Mouse (Mus musculus) heart, embryonic 14.5 days (tissue): ENCODE measurements around the gene Hcn1. TPM values are rescaled to one million over a fixed set of nuclear protein-coding genes. Genes with fewer than 3 reads are reported as not detected.

ENCODE experiments used
- ATAC-seq: fragments of 200-750 bp; cut with Nextera tagmentation; 2 replicates; pipeline ENCODE4 v1.8.0; 2017; ENCODE audit warnings: low read depth, moderate TSS enrichment; ENCODE audit not compliant: insufficient number of reproducible peaks, insufficient read depth, low FRiP score
- H3K27ac ChIP-seq, 2 experiments: fragments of 200-500 bp in 1 of 2; fragments of 300-500 bp in 1 of 2; sonication (generic) in 1 of 2; replicated peaks in 1 of 2; 2 replicates each; pipeline ENCODE4 v1.5.1; 2012 to 2014; ENCODE audit warnings: low read depth in 2 of 2, low read length in 2 of 2, control low read depth in 1 of 2, mild to moderate bottlenecking in 1 of 2, mixed read lengths in 1 of 2; ENCODE audit not compliant: control insufficient read depth in 1 of 2, insufficient read depth in 1 of 2
- H3K27me3 ChIP-seq: fragments of 300-500 bp; sonication (generic); 2 replicates; pipeline ENCODE4 v1.6.1; 2014; ENCODE audit warnings: mild to moderate bottlenecking, low read length, control low read depth; ENCODE audit not compliant: control insufficient read depth, insufficient read depth
- H3K36me3 ChIP-seq: fragments of 300-500 bp; sonication (generic); 2 replicates; pipeline ENCODE4 v1.6.1; 2014; ENCODE audit warnings: mild to moderate bottlenecking, control low read depth, low read length, mixed read lengths; ENCODE audit not compliant: control insufficient read depth, insufficient read depth
- H3K4me1 ChIP-seq, 2 experiments: fragments of 200-500 bp in 1 of 2; fragments of 300-500 bp in 1 of 2; sonication (generic) in 1 of 2; 2 replicates each; pipeline ENCODE4 v1.6.1; 2012 to 2014; ENCODE audit warnings: low read length in 2 of 2, control low read depth in 1 of 2, mixed read lengths in 1 of 2; ENCODE audit not compliant: control insufficient read depth in 2 of 2, insufficient read depth in 2 of 2
- H3K4me2 ChIP-seq: fragments of 300-500 bp; sonication (generic); 2 replicates; pipeline ENCODE4 v1.6.1; 2014; ENCODE audit warnings: mild to moderate bottlenecking, low read length
- H3K4me3 ChIP-seq, 2 experiments: fragments of 200-500 bp in 1 of 2; fragments of 300-500 bp in 1 of 2; sonication (generic) in 1 of 2; 2 replicates each; pipeline ENCODE4 v1.5.1; 2012 to 2014; ENCODE audit warnings: low read length in 2 of 2, mild to moderate bottlenecking in 2 of 2, control low read depth in 1 of 2, low read depth in 1 of 2, moderate library complexity in 1 of 2; ENCODE audit not compliant: control insufficient read depth in 1 of 2, insufficient read depth in 1 of 2
- H3K9ac ChIP-seq: fragments of 300-500 bp; sonication (generic); 2 replicates; pipeline ENCODE4 v1.6.1; 2014; ENCODE audit warnings: mild to moderate bottlenecking, low read length
- H3K9me3 ChIP-seq: fragments of 300-500 bp; sonication (generic); 2 replicates; pipeline ENCODE4 v1.6.1; 2016; ENCODE audit warnings: low read length, control low read depth; ENCODE audit not compliant: control insufficient read depth
- WGBS: fragments of 180-500 bp; shearing (Covaris S2); extraction: QIAGEN DNeasy Blood & Tissue Kit; methylation state at CpG from one replicate; pipeline ENCODE4 v1.1.7; 2014; 5-methylcytosine and 5-hydroxymethylcytosine counted together
- polyA plus RNA-seq: library from polyadenylated mRNA; unstranded; fragments of >200 nt; fragmentation: Nextera tagmentation; extraction: Ambion mirVana; gene quantifications from 2 replicates; pipeline ENCODE4 v1.2.1, GENCODE M21; 2014

Hcn1 gene
- polyA plus RNA-seq, 1 experiment from 2014 or later: 0.14 TPM

DNA sequence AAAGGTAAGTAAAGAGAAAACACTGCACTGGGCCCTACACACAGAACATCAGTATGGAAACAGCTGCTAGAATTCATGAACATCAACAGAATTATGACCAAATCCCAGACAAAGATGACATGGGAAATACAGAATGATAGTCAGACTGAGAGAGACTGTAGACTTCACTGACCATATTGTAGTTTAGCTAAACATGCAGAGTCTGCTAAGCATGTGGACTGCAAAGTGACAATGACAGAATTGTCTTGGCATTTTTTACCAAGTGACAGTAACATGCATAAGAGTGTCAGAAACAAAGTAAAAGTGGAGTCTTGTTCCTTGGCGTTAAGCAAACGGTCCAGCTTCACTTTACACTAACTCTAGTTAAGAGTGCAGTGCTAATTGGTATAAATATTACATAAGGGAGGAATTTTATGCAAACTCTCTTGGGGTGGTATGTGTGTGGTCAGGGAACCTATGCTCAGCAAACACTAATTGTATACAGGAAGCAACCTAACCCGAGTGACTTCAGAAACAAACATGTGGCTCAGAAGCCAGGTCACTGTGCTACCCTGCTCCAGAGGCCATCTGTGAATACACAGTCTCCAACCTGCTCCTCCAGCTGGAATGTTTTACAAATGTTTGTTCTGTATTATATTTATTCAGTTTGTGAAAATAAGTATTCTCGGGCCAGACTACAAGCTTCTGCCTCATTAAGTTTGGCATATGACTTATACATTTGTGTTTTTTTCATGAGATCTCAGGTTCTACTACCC lies 278.5 kb downstream of the Hcn1 start:
- Histone ChIP-seq H3K4me1 (no peaks in the 10 kb centered on the region), H3K9ac (no peak overlapping the region), H3K36me3 (no peaks in the 10 kb centered on the region), H3K9me3 (no peaks in the 10 kb centered on the region), H3K4me2 (no peak overlapping the region), H3K27ac (no peak overlapping the region), H3K27me3 (no peaks in the 10 kb centered on the region), H3K4me3 (no peak overlapping the region)
- WGBS: 68% methylated on average over 4 of the region's 4 CpGs
- no peak for ATAC-seq

DNA sequence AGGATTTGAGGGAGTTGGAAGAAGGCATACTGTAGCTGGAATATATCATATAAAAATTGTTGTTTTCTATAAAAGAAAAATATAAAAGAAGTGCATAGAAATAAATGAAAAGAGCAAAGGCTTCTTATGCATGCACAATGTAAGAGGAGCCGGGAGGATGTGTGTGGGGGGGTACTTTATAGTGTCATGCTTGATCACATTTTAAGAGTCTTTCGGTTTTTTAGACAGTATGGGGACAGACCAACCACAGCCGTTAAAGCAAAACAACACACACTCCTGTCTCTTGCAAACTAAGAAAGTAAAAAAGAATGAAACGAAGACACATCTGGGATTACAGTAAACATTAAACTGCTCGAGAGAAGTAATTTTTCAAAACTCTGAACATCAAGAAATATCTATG lies 290.0 kb downstream of the Hcn1 start:
- 75% methylated on average over 5 of the region's 5 CpGs for WGBS
- H3K4me1 ChIP-seq: no peaks in the 10 kb centered on the region
- H3K4me3 ChIP-seq: no peak overlapping the region
- ATAC-seq: no peak
- H3K27me3 ChIP-seq: no peaks in the 10 kb centered on the region
- no peak overlapping the region for H3K27ac ChIP-seq
- H3K4me2 ChIP-seq: no peak overlapping the region
- no peaks in the 10 kb centered on the region for H3K9me3 ChIP-seq
- H3K36me3 ChIP-seq: no peaks in the 10 kb centered on the region
- H3K9ac ChIP-seq: no peak overlapping the region

DNA sequence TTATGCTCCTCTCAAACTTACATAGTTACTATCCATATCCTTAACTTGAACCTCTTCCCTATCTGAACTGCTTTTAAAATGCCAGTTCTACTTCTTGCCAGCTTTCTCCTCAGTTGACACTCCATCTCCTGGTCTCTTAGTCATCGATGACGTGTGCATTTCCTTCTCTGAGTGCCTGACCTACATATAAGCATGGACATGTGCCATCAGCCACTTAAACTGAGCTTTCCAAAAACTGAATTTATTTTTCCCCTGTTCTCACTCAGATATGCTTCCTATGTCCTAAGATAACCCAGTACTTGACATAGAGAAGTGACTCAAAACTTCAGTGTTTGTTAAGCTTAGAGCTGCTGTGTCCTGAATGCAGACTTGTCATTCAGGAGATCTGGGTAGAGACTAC lies 295.9 kb downstream of the Hcn1 start:
- 44% methylated on average over 2 of the region's 2 CpGs for WGBS

DNA sequence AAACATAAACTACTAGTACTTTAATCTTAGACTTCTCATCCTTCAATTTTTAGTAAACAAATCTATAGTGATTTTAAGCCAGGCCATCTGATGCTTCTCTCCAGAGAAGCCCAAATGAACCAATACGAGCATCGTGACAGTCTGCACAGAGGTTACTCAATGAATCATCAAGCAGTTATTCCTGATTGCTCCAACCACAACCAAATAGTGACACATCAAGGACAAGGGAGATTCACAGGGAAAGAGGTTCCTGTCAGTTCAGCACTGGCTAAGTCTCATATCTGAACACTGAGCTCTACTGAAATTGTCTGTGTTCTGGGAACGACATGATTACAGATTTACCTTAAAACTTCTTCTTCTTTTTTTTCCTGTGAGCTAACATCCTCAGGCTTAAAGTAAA lies 305.7 kb downstream of the Hcn1 start:
- Histone ChIP-seq H3K27ac (no peak overlapping the region), H3K9me3 (no peaks in the 10 kb centered on the region), H3K4me1 (peaks cover 0 to 4% of the 10 kb centered on the region in 2 experiments; a peak in 1 of 4 replicates), H3K4me2 (no peak overlapping the region), H3K27me3 (no peaks in the 10 kb centered on the region), H3K9ac (no peak overlapping the region), H3K36me3 (no peaks in the 10 kb centered on the region), H3K4me3 (no peak overlapping the region)
- WGBS: 77% methylated on average over 3 of the region's 3 CpGs
- ATAC-seq: no peak

More for the DNA sequence above, 295.9 kb downstream of the Hcn1 start:
- ATAC-seq: no peak
- H3K9me3 ChIP-seq: no peaks in the 10 kb centered on the region
- no peaks in the 10 kb centered on the region for H3K27me3 ChIP-seq
- no peak overlapping the region for H3K27ac ChIP-seq
- H3K9ac ChIP-seq: no peak overlapping the region
- no peaks in the 10 kb centered on the region for H3K36me3 ChIP-seq
- no peaks in the 10 kb centered on the region for H3K4me1 ChIP-seq
- no peak overlapping the region for H3K4me3 ChIP-seq
- no peak overlapping the region for H3K4me2 ChIP-seq

DNA sequence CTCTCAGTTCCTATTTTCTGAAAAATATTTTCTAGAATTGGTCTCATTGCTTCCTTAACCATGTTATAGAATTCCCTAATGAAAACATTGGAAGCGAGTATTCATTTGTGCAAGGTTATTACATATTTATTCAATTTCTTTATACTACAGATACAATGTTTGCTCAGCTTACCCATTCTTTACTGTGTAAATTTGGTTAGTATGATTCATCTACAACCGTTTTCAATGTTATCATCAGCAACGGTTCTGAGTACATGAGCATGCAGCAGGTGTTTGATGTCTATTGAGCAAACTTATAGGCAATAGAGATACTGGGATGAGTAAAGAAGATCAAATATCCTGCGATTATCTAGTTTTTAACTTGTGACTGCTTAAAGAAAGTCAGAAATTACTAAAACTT lies 327.6 kb downstream of the Hcn1 start:
- Histone ChIP-seq H3K36me3 (no peaks in the 10 kb centered on the region), H3K27ac (no peak overlapping the region), H3K9ac (no peak overlapping the region), H3K27me3 (no peaks in the 10 kb centered on the region), H3K9me3 (no peaks in the 10 kb centered on the region), H3K4me3 (no peak overlapping the region), H3K4me1 (no peaks in the 10 kb centered on the region), H3K4me2 (no peak overlapping the region)
- 83% methylated on average over 4 of the region's 4 CpGs for WGBS
- ATAC-seq: no peak

DNA sequence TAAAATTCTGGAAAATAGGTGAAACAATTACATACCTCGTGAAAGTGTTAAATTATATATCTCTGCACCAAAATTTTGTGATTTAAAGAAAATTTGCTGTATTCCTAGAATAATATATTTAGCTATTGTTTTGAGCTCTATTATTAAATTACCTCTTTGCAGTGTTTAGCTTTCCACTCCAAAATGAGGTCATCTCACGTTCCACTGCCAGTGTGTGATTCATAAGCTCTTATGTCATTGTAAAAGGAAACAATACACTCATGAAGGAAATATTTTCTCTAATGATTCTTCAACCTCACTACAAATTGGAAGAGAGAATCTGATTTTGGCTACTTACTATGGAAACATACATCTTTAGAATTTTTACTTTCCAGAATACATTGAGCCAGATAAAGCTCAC lies 329.6 kb downstream of the Hcn1 start:
- H3K4me1 ChIP-seq: no peaks in the 10 kb centered on the region
- H3K27ac ChIP-seq: no peak overlapping the region
- no peaks in the 10 kb centered on the region for H3K36me3 ChIP-seq
- no peaks in the 10 kb centered on the region for H3K27me3 ChIP-seq
- no peak overlapping the region for H3K9ac ChIP-seq
- 59% methylated on average over 2 of the region's 2 CpGs for WGBS
- no peak overlapping the region for H3K4me3 ChIP-seq
- H3K9me3 ChIP-seq: no peaks in the 10 kb centered on the region
- no peak for ATAC-seq
- no peak overlapping the region for H3K4me2 ChIP-seq

DNA sequence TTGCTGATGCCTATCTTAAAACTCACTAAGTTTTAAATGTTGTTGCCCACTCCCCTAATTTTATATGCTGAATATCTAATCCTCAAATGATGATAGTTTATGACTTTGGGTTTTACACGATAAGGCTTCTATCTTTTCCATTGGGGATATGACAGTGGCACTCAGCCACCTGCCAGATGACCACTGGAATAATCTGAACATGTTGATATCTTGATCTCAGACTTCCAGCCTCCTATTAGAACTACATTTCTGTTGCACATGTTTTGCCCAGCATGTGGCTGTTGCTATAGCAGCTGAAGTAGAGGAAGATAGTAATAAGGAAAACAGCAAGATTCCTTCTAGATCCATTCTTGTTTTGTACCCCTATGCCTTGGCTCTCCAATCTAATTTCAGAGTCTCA lies 336.6 kb downstream of the Hcn1 start:
- H3K4me1 ChIP-seq: no peaks in the 10 kb centered on the region
- no peak for ATAC-seq
- no peaks in the 10 kb centered on the region for H3K9me3 ChIP-seq
- H3K27ac ChIP-seq: no peak overlapping the region
- H3K27me3 ChIP-seq: no peaks in the 10 kb centered on the region
- H3K36me3 ChIP-seq: no peaks in the 10 kb centered on the region
- no peak overlapping the region for H3K4me3 ChIP-seq
- WGBS: 70% methylated on average over 1 of the region's 1 CpGs
- no peak overlapping the region for H3K4me2 ChIP-seq
- no peak overlapping the region for H3K9ac ChIP-seq
